Mouse (Mus musculus): ENCODE results near the gene Srl. TPM values are rescaled to one million over a fixed set of nuclear protein-coding genes. Genes with fewer than 3 reads are reported as not detected.

Srl gene
- total RNA-seq, 2 experiments from 2014 or later, result 5.1 to 5.9 TPM

DNA sequence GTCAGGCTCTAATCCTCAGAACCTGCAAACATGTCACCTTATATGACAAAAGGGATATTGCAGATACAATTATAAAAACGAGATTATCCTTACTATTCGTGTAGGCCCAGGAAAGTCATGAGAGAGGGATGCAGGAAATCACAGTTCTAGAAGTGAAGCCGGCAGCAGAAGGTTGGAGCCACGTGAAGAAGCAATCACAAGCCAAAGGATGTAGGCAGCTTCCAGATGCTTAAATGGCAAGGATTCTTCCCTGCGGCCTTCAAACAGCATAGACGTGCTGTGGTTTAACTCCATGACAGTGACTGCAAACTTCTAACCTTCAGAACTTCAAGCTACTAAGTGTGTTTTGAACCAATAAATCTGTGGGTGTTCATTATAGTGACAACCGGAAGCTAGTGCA lies 87.1 kb downstream of the Srl start:
- no peak overlapping the region for H3K4me3 ChIP-seq
- H3K27ac ChIP-seq, result peak overlapping the region; percentile 88
- DNase-seq (ENCODE audit: extremely low spot score in 1 of 2, low spot score in 2 of 2), result no peak
- intact Hi-C loops (cut with DNase I), result no loop called here
- no peak for TF ChIP-seq CTCF (IDR thresholded peaks at IDR 0.05)

DNA sequence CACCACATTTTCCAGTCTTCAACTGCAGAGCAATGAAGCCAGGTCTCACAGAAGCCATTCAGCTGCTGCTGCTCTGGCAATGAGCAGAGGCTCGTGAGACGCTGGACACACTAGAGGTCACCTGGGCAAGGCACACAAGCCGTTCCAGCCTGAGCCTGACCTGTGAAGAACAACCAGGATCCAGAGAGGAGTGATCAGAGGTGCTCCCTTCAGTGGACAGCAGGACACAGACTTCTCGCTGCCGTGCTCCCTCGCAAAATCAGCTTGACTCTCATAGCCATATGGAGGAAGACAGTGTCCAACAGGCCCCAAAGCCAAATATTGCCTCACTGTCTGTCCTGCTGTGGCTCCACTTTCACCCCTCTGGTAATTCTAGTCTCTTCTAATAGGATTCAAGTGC lies 92.2 kb downstream of the Srl start:
- intact Hi-C loops (cut with DNase I), result loop anchor here (2.0 kb wide), 1 partner anchor 23 kb away; no protein-coding TSS in a partner anchor
- Histone ChIP-seq H3K4me3 (no peak overlapping the region), H3K27ac (peak overlapping the region; percentile 63; the same call in 1 of the 2 replicates)
- no peak for TF ChIP-seq CTCF (IDR thresholded peaks at IDR 0.05)
- no peak for DNase-seq (ENCODE audit: extremely low spot score in 1 of 2, low spot score in 2 of 2)

DNA sequence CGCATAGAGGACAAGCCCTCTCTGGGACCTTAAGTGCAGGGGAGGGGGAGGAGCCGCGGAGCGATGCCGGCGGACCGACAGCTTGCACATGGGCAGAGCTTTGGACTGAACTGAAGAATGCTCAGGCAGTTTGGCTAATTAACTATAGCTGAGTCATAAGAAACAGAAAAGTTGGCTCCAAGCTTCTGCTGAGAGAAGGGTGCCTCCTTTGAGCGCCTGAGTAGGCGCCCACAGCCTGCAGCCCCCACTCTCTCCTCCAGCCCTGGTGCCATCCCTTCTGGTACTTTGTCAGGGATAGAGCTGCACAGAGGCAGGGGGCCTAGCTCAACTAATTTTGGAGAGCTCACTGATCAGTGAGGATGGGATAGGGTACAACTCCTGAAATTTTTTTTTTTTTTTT lies 93.4 kb downstream of the Srl start:
- peak; percentile 39 to 63 for DNase-seq (ENCODE audit: extremely low spot score in 1 of 2, low spot score in 2 of 2)
- H3K27ac ChIP-seq, result peak overlapping the region; percentile 64
- intact Hi-C loops (cut with DNase I), result loop anchor here (1.0 to 2.0 kb wide), 3 partner anchors 18 to 28 kb away; partner anchors contain the start of gene Adcy9

DNA sequence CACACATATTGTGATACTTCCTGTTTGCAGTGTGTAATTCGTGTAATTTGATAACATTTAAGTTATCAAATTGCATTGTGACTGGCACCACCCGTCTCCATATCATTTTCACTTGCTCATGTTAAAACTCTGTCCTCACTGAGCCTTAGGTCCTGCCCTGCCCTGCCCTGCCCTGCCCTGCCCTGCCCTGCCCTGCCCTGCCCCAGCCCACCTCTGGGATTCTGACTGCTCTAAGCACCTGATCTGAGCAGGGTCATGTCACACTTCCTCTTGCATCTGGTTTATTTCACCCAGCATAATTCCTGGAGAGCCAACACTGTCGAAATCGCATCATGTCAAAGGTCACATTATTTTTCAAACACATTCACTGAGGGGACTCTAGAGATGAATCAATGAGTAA lies 95.2 kb downstream of the Srl start:
- no peak overlapping the region for H3K27ac ChIP-seq
- no peak overlapping the region for H3K4me3 ChIP-seq
- no peak for TF ChIP-seq CTCF (IDR thresholded peaks at IDR 0.05)
- intact Hi-C loops (cut with DNase I), result no loop called here
- no peak for DNase-seq (ENCODE audit: extremely low spot score in 1 of 2, low spot score in 2 of 2)

More for the DNA sequence above, 93.4 kb downstream of the Srl start:
- H3K4me3 ChIP-seq, result no peak overlapping the region
- TF ChIP-seq CTCF (IDR thresholded peaks at IDR 0.05), result no peak

DNA sequence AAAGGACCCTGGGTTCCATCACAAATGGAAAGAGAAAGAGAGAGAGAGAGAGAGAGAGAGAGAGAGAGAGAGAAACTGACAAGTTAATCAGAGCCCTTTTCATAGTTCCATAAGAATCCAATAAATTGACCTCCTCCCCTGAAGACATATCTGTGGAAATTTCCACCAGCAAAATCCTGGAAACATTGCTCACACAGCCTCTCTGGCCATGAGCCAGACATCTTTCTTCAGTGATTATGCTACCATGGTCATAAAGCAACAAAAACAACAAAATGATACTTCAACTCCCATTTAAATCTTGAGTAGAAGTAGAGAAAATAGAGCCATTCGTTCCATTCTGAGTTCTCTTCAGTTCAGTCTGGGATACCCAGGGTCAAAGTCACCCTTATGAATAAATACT lies 97.2 kb downstream of the Srl start:
- no peak for TF ChIP-seq CTCF (IDR thresholded peaks at IDR 0.05)
- no peak overlapping the region for H3K27ac ChIP-seq
- DNase-seq (ENCODE audit: extremely low spot score in 1 of 2, low spot score in 2 of 2), result no peak
- intact Hi-C loops (cut with DNase I), result no loop called here
- no peak overlapping the region for H3K4me3 ChIP-seq

DNA sequence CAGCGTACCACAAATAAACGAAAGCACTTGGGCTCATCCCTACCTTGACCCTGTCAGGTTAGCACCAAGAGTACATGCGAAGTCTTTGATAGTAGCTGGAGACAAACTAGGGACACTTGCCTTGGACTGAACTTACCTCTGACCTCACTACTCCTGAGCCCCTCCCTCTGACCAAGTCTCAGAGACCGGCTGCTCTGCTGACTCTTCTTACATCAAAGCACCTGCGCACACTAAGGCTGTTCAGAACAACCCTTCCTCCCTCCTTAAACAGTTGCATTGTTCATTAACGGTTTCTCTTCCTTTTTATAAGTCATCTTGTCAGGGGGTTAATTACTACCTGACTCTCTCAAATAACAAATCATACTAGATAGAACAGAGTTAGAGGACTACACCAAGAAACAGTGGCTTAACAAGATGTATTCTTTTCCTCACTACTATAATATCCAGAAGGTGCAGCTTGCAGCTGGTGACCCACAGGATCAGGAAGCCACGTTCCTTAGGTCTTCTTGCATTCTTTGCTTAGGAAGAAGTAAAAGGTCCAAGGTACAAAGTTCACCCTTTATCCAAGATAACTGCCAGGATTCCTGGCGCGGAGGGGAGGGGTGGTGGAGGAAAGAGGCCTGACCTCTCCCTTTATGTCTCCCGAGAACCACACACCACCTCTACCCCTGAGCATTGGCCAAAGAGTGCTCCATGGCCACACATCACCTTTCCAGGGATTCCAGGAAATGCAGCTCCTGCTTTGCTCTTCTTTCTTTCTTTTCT lies 102.1 kb downstream of the Srl start:
- intact Hi-C loops (cut with DNase I), result no loop called here
- no peak for DNase-seq (ENCODE audit: extremely low spot score in 1 of 2, low spot score in 2 of 2)
- Histone ChIP-seq H3K27ac (no peak overlapping the region), H3K4me3 (no peak overlapping the region)
- no peak for TF ChIP-seq CTCF (IDR thresholded peaks at IDR 0.05)

DNA sequence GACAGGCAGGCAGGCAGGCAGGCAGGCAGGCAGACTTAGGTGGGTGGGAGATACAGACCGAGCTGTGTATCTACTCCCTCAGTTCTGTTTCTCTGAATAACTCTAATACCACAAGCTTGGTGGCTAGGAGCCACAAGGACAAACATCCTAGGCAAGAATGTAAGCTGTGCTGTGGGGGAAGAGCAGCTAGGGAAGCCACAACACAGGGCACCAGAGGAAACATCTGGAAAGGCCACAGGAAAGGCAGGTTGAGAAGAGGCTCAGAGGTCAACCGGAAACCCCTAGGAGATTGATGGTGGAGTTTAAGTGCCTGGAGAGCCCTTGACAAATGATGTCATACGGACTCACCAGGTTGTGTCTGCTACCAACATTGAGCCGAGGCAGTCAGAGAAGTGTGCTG lies 104.9 kb downstream of the Srl start:
- Histone ChIP-seq H3K4me3 (no peak overlapping the region), H3K27ac (no peak overlapping the region)
- no peak for DNase-seq (ENCODE audit: extremely low spot score in 1 of 2, low spot score in 2 of 2)
- no peak for TF ChIP-seq CTCF (IDR thresholded peaks at IDR 0.05)
- intact Hi-C loops (cut with DNase I), result no loop called here

DNA sequence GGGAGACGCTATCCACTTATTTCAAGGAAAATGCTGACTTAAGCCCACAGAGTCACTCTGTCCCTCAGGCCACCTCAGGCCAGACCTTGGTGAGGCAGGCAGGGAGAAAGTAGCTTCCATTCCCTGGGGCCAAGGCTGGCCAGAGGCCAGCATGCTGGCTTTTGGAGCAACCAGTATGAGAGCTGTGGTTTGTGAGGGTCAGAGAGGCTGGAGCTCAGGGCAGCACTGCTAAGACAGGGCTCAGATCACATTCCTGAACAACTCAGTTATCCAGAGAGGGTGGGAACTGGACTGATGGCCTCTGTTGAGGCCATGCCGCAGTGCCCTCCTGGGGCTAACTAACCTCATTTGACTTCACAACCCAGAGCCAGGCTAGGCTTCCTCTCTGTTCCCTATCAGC lies 106.2 kb downstream of the Srl start:
- Histone ChIP-seq H3K27ac (no peak overlapping the region), H3K4me3 (no peak overlapping the region)
- DNase-seq (ENCODE audit: extremely low spot score in 1 of 2, low spot score in 2 of 2), result no peak
- intact Hi-C loops (cut with DNase I), result no loop called here
- TF ChIP-seq CTCF (IDR thresholded peaks at IDR 0.05), result no peak

DNA sequence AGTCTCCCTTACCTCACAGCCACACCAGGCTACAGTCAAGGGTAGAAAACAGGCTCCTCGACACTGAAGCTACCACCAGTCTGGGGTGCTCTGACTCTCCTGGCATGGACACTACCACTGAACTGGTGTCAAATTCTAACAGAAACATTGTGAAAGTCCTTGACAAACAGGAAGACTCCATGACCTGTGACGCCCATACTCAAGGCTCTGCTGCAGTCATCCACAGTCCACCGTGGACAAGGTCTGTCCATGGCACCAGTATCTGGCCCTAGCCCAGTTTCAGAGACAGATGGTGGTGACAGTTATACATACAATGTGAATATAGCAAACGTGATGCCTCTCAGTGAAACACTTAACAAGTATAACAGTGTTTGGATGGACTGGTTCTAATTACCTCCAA lies 109.8 kb downstream of the Srl start:
- no peak overlapping the region for H3K4me3 ChIP-seq
- peak overlapping the region; percentile 67 for H3K27ac ChIP-seq
- intact Hi-C loops (cut with DNase I), result no loop called here
- DNase-seq (ENCODE audit: extremely low spot score in 1 of 2, low spot score in 2 of 2), result no peak
- no peak for TF ChIP-seq CTCF (IDR thresholded peaks at IDR 0.05)

DNA sequence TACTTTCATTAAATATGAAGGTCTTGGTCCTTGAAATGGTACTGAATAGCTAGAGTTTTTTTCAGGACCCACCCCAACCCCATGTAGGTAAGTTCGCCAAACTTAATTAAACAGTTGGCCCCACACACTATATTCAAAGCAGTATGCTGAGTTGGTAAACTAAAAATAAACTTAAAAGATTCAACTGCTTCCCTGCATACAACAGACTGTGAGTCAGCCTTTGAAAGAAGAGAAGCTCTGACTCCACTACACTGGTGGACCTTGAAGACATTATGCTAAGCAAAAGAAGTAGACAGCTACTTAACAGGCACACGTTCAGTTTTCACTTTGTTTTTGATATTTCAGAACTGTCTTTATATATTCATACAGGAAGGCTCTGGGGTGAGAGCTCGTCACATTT lies 110.6 kb downstream of the Srl start:
- no peak for TF ChIP-seq CTCF (IDR thresholded peaks at IDR 0.05)
- Histone ChIP-seq H3K27ac (peak overlapping the region; percentile 67), H3K4me3 (no peak overlapping the region)
- no peak for DNase-seq (ENCODE audit: extremely low spot score in 1 of 2, low spot score in 2 of 2)
- intact Hi-C loops (cut with DNase I), result no loop called here

DNA sequence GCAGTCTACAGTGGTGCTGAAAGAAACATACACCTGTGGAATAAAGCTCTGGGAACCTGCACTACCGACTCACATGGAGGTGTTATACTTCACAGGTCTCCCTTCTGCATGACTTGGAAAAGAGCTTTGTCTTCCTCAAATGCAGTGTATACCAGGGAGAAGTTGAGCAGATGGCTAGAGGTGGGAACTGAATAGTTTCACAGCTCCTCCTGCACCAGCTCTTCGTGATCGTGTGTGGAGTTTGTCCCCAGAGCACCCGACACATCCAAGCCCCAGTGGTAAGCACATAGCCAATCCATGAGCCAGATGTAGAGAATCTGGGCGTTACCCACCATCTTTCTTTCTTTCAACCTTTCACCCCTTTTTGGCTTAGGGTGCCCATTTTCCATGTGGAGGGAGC lies 111.4 kb downstream of the Srl start:
- no peak overlapping the region for H3K4me3 ChIP-seq
- DNase-seq (ENCODE audit: extremely low spot score in 1 of 2, low spot score in 2 of 2), result no peak
- H3K27ac ChIP-seq, result peak overlapping the region; percentile 74
- TF ChIP-seq CTCF (IDR thresholded peaks at IDR 0.05), result no peak
- intact Hi-C loops (cut with DNase I), result loop anchor here (1.0 kb wide), 1 partner anchor 18 kb away; no protein-coding TSS in a partner anchor

Other genes with a start within 250 kb of the Srl start
- 10 to 100 TPM; 73.3 to 80.4 TPM for gene Adcy9, start 121.3 kb downstream of the Srl start, total RNA-seq (2021)
- gene Tfap4, start 18.0 kb upstream of the Srl start, total RNA-seq (2021), result 1 to 10 TPM; 2.9 to 4.3 TPM
- 10 to 100 TPM; 12.9 to 16.2 TPM for gene Glis2, start 52.9 kb upstream of the Srl start, total RNA-seq (2021)
- 10 to 100 TPM; 78.1 to 94.1 TPM for gene Pam16, start 83.2 kb upstream of the Srl start, total RNA-seq (2021)
- 10 to 100 TPM; 11.5 to 13.1 TPM for gene Vasn, start 98.1 kb upstream of the Srl start, total RNA-seq (2021)
- 10 to 100 TPM; 56.9 to 62.2 TPM for gene Dnaja3, start 98.2 kb upstream of the Srl start, total RNA-seq (2021)
- gene Coro7, start 138.0 kb upstream of the Srl start, total RNA-seq (2021), result 10 to 100 TPM; 76.7 to 92.0 TPM
- gene Nmral1, start 177.5 kb upstream of the Srl start, total RNA-seq (2021), result 10 to 100 TPM in 1 of 2 experiments, 1 to 10 TPM in 1; 9.7 to 10.8 TPM
- gene Hmox2, start 184.5 kb upstream of the Srl start, total RNA-seq (2021), result 10 to 100 TPM; 76.1 to 79.1 TPM
- 100 to 1,000 TPM; 189 to 204 TPM for gene Cdip1, start 248.5 kb upstream of the Srl start, total RNA-seq (2021)